Mouse (Mus musculus) embryo, embryonic 10 days (tissue): ENCODE data around the gene Me3.

Source experiments
- DNase-seq: peaks from one replicate; pipeline ENCODE4 v3.0.0-alpha.2; 2015; ENCODE audit warnings: low spot score

Gene Me3

DNA sequence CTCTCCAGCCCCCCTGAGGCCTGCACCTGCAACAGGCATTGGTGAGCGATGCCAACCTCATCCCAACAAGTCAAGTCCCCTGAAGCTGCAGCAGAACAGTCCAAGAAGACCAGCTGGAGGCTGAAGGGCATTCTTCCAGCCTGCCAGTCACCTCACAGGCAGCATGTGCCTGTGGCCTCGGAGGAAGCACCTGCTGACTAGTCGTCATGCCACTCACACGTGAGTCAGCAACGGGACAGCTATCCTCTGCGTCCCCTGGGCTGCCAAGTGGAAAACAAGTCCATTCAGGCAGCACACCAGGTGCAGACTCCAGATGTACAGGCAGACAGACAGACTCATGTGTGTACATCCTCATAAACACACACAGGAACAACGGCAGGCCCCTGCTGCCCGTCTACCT, 203.4 kb downstream of the Me3 start:
- DNase-seq, result no peak

DNA sequence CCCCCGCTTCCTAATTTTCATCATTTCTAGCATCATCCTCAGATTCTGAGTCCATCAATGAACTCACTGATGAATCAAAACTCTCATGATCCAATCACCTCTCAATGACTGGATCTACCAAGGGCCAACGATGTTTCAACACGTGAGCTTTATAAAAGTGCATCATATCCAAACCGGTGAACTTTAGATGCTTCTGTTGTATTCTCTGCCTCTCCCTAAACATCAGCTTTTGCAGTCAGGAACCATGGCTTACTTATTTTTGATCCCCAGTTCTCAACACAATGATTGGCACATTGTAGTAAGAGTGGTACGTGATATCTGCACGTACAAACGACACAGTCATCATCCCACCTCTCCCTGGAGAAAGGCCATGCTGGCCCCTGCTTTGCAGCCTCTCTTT, 204.5 kb downstream of the Me3 start:
- DNase-seq, result no peak

DNA sequence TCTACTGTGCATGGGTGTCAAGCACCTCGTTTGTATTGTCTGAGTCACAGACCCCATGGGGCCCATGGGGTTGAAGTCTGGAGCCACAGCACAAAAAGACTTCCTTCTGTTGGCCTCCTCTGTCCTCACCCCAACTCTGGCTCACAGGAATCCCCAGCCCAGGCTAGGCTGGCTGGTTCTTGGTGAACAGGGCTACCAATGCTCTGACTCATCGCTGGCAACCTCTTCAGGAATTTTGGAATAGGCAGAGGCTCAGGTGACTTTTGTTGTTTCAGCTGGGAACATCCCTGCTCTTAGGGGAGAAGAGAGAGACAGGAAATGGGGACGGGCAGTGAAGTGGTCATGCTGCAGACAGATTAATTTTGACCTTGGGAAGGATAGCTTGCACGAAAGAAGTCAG, 205.6 kb downstream of the Me3 start:
- no peak for DNase-seq

DNA sequence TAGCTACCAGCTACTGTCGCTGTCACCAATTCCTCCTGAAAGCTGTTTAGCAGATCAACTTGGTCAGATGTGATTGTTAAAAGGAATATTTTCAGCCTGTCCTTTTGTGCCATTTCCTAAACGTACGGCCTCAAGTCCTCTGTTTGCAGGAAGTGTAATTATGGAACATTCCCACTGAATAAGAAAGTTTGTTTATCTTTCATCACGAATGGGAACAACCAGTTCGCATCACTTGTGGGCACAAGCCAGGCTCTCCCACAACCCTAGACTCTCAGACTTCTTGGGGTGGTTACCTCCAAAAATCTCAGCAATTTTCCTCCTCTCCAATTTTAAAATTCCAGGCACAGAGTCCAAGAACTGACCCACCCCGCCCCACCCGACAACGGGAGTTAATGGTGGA, 207.5 kb downstream of the Me3 start:
- DNase-seq, result no peak

DNA sequence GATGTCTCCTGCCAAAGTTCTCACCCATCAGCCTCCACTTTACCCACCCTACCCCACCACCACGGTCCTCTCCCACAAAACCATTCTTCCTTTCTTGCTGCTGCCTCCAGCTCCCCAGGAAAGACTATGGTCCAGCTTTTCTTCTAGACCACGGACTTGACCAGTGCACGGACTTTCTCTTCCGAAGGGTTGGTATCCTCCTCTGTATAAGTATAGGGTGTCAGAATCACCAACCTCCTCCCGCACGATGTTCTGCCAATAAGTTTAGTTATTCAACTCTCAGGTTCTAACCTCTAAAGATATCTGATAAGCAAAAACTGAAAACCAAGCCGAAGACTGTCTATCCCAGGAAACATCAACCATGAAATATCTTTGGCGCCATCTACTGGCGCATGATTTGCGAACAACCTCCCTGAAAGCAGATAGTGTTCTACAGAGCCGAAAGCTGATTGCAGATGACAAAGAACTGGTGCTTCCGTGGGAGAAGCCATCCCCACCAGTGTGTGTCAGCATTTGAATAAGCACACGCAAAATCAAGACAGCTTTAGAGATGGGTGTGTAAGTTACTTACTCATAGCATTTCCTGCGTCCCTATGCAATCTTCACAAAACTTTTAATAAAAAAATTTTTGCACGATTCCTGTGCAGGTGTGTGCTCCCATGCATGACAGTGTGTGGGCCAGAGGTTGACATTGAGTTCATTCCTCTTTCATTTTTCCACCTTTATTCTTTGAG, 209.6 kb downstream of the Me3 start:
- peak; percentile 94 for DNase-seq

DNA sequence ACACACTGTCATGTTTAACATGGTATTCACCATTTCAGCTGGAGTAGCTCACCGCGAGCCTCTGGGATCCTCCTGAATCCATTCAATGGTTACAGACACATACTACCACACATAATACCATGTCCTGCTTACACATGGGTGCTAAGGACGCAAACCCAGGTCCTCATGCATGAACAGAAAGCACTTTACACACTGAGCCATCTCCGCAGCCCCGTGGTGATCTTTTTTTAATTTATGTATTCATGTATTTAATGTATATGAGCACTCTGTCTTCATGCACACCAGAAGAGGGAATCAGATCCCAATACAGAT, 210.2 kb downstream of the Me3 start:
- DNase-seq, result no peak

DNA sequence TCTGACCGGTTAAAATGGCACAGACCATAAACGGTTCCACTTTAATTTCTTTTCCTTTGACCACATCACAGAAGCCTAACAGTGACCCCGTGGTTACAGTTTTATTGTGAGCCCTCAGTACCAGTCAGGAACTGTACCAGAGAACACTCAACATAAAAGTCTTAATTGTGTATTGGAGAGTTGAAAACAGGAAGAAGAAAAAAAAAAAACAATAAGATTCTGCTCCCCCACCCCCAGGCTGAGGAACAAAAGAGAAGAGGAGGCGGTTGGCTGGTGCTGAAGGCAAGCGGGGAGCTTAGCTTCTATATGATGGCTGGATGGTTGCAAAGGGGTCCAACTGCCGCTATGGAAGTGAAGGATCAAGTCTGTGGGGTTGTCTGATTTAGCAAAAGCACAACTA, 210.9 kb downstream of the Me3 start:
- DNase-seq, result no peak

DNA sequence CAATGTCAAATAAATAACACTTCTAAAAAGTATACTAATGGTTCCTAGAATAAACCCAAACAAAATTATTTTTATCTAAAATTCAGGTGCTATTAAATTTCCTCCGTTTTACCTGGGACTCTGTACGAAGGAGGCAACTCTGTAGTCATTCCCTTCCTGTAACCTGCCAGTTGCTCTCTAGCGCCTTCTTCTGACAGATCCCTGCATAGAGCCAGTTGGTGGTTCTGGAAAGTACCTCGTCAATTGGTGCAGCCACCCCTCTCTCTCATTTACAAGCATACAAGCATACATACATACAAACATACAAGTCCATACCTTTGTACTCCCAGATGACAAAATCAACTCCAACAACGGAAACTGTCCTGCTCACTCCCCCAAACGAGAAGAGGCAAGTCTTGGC, 211.3 kb downstream of the Me3 start:
- DNase-seq, result peak; percentile 47

DNA sequence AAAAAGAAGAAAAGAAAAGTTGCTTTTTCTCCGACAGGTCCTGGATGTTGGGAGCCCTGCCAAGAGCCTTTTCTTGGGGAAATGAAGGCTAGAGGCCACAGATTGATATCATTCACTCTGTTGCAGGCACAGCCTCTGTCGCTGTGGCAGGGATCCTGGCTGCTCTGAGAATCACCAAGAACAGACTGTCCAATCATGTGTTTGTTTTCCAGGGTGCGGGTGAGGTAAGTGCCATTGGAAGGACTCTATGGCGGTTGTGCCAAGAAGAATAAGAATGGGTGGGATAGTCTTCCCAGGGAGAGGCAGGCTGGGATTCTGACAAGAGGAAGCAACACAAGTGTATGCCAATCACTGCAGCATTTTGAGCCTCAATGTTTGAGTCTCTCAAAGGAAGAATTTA, 213.5 kb downstream of the Me3 start:
- DNase-seq, result no peak

DNA sequence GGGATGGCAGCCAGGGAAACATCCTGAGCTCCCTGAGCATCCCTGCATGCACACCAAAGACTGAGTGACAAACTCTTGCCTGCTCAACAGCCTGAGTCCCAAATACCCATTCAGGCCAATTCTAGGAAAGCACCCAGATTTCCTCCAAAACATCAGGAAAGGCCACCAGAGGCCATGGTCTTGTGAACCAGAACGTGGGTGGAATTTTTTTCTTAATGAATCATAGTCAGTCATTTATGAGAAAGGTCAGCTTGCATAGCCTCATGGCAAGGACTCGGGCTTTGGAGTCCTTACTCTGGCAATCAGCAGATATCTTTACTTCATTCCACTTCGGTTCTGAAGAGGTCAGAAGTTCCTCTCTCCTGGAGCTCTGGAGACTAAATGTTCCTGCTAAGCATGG, 218.3 kb downstream of the Me3 start:
- DNase-seq, result no peak

DNA sequence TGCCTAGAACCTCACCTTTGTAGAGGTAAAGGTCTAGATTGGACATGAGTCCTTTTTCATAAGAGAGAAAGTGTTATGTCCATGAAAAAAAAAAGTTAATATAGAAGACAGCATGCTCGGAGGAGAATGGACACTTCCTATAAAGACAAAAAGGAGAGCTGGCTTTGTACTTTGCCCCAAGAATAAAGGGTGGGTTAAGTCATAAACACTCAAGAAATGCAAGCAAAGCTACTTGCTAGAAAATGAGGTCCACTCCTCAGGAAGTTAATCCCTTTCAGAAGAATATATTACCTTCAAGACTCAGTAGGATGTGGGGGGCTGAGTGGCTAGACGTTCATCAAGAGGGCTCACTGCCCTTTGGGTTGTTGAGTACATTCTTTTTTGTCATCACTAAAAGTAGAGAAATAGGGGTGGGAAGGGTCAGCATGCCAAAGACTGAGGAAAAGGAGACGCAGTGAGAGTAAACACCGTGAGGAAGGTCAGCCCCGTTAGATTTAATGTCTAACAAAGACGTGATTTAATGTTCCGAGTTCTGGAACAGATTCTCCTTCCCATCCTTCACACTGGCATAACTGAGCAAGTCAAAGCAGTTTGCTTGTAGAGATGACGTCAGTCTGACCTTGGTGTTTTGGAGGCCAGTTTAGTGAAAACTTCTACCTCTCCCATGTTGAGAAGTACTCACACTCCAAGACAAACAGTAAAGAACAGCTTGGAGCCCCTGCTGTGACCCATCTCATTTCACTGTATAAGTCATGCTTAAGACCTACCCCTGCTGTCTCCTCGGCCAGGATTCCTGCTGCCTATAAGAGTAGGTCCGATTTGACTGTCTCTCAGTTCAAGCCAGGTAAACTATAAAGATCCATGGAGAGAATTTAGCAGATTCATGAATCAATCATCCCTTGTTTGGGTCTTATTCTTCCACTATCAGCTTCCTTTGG, 220.2 kb downstream of the Me3 start:
- no peak for DNase-seq

DNA sequence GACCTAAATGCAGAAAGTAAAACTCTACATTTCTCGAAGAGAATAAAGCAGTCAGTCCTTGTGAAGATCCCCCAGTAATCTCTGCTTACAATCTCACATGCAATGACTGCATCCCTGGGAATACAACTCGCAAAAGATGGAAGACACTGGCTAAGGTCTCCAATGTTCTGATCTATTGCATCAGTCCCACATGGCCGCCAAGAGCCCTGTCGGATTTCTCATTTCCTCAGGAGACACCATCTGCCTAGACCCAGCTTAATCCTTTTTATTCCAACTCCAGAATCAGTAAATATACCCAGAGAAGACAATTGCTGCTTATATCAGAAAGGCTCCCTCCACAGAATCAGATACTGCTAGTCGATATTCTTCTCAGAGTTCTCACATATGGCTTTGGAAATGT, 220.9 kb downstream of the Me3 start:
- no peak for DNase-seq

DNA sequence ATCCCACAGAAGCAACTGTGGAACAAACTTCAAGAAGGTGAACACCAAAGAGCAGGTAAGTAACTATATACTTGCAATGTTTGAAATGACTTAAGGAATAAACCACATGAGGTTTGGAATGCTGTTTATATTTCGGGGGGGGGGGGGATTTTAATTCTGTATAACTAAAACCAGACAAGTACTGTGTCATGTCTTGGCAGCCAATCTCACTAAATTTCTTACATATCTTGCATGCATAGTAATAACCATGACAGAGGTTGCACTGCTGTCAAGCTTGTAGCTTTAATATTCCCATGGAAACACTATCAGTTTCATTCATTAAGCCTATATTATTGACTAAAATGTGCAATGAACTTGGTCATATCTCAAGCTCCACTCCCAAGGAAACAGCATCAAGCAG, 223.0 kb downstream of the Me3 start:
- no peak for DNase-seq

DNA sequence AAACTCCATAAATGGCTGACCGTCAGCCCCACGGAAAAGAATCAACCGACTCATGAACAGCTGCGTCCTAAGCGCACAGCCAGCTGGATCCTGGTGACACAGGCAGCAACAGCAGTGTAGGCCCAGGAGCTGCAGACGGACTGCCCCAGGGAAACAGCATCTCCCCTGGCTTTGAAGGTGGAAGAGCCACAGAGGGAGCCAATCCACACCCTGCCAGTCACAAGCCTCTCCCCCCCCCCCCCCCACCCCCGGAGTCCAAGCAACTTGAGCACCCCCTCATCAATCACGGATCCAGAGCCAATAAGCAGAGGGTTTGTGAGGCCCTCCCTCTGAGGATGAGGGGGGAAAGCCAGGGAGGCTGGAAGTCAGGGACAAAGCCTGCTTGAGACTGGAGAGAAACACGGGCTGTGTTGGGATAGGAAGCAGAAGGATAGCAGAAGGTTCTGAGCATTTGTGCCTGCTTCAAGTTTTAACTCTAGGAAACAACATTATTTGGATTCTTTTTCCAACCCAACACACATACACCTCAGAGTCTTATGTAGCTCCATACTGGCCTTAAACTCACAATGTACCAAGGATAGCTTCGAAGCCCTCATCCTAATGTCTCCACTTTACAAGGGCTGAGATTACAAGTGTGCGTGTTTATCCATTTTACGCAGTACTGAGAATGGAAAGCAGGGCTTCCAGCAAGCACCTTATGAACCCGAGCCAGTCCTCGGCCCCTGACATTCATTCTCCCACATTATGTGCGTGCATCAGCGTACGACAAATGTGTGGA, 224.4 kb downstream of the Me3 start:
- DNase-seq, result peak; percentile 74

DNA sequence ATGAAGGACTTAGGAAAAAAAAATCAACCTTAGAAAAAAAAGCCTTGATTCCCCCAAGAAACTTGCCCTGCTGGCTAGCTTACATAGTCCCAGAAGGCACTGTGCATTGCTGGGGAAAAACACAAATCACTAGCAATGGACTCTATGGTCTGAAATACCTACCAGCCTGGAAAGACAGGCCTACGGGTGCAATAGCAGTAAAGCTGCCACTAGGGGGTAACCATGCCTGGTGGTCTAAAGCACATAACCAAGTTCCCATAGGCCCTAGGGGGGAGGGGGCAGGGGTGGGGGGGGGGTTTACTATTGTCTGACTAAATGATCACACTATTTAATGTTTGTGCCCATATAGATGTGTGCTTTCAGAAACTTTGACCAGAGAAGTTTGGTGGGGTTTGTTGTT, 232.6 kb downstream of the Me3 start:
- no peak for DNase-seq

DNA sequence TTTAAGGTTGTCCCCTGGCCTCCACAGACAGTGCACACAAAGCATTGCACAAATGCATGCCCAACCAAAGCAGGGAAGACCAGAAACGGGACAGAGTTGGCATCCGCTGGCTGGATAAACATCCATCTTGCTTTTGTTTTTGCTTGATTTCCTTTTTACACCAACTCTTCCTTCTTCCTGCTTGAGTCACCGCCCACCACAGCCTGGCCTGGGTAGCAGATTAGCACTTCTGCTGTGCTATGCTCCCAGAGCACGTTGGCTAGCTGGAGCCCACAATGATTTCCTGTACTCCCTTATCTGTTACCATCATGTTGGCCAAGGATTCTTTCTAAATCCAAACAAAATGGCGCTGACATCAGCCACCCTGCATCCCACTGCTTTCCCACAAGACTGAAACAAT, 235.0 kb downstream of the Me3 start:
- no peak for DNase-seq

DNA sequence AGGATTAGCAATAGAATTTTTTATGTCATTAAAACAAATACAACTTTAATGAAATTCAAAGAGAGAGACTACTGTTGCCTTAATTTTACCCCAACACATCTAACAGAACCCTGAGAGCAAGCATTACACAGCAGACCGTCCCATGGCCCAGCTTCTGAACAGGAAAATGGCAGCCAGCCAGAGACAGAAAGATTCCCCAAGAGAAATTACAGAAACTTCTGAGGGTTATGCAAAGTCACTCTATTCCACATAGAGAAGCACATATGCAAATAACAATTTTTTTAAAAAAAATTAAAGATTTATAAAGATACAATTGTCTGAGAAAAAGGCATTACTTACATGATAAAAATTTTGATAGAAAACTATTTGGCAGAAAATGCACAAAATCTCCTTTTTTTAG, 247.5 kb downstream of the Me3 start:
- DNase-seq, result no peak

DNA sequence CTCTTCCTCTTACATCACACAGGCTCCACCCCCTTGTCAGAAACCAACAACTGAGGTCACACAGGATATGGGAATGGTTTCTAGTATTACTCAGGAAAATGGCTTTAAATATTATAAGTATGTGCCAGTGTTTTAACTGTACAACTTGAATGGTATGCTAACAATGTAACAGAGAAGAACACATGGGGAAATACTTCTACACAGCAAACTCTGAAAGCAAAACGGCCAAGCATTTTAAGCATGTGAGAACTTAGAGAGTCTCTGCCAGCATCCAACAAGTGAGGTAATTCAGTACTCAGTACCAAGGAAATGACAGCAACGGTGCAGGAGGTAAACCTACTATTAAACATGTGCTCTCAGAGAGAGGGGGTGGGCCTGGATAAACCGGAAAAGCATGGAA, 252.4 kb downstream of the Me3 start:
- no peak for DNase-seq

DNA sequence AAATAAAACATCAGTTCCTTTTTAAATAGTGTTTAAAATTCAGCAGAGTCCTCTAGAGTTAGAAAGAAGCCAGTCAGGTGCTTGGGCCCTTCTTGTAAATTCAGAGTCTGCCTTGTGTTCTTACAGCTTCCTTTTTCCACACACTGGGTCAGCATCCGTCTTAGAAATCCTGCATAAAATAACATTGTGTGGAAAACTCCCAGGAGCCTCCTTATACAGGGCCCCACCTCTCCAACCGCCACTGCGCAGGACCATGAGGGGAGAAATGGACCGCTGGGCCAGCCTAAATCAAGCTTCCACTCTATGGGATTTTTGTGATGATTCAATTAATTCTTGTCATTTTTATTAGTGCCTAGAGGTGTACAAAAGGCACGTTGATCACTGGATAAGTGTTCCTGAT, 259.2 kb downstream of the Me3 start:
- DNase-seq, result no peak

DNA sequence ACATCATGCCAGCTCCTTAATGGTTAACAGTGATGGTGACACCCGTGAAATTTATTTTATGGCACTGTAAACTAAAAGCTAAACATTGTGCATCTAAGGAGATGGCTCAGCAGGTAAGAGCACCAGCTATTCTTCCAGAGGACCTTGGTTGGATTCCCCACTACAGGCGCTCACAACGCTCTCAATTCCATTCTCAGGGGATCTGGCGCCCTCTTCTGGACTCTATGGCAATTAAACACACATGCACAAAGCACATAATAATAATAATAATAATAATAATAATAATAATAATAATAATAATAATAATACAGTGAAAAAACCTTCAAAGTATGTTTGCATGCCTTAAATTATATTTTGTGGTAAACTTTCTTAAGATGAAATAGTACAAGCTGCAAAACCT, 259.7 kb downstream of the Me3 start:
- peak; percentile 56 for DNase-seq

DNA sequence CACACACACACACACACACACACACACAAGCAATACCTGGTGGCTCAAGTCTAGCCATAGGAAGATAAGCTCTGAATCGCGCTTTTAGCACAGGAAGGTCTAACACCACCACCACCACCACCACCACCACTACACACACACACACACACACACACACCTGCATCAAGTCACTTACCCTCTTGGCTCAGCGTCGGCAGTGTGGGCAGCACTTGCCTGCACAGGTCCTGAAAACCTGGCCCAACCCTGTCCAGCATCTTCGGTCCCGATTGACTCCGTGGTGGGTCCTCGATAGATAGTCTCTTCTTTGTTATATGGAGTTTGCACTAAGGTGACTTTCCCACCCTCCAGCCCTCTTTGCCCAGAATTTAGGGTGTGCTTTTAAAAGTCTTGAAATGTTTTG, 270.8 kb downstream of the Me3 start:
- DNase-seq, result no peak

DNA sequence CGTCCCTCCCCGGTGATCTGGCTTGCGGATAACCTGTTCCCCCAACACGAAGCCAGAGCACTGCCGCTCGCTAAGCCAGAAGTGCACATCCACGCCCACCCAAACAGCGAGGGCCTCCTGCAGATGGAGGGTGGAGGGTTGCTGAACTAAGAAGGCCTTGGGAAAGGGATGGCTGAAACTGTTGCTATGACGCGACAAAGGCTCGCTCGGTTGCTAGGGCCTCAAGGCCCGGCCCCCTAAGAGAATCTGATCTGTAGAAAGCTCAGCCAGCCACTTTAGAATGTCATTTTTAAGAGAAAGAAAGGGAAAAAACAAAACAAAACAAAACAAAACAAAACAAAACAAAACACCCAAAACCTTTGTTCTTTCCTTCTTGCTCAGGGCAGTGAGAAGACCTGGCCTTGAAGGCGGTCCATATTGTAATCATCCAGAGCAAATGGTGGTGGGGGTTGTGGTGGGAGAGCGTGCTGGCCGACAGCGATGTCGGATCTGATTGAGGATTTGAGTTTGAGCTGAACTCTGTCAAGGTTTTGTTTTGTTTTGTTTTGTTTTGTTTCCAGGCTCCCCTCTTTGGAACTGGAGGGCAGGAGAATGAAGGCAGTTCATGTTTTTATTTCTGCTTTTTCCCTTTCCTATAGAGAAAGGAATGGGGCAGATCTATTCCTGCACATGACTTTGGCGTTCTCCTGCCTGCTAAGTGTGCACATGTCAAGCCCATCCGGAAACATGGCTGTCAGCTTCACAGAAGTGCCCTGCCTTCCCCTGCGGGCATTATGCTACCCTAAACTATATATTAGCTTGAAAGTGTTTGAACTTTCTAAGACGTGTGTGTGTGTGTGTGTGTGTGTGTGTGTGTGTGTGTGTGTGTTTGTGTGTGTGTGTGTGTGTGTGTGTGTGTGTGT, 271.5 kb downstream of the Me3 start, which contains the start of gene Ccdc81:
Ccdc81 (minus strand) TSS at position 188 of the 902 bp plus-strand sequence.
- DNase-seq, result peak; percentile 71
